14 mouse cellular contexts compared by ENCODE assay signal in the genomic region with DNA sequence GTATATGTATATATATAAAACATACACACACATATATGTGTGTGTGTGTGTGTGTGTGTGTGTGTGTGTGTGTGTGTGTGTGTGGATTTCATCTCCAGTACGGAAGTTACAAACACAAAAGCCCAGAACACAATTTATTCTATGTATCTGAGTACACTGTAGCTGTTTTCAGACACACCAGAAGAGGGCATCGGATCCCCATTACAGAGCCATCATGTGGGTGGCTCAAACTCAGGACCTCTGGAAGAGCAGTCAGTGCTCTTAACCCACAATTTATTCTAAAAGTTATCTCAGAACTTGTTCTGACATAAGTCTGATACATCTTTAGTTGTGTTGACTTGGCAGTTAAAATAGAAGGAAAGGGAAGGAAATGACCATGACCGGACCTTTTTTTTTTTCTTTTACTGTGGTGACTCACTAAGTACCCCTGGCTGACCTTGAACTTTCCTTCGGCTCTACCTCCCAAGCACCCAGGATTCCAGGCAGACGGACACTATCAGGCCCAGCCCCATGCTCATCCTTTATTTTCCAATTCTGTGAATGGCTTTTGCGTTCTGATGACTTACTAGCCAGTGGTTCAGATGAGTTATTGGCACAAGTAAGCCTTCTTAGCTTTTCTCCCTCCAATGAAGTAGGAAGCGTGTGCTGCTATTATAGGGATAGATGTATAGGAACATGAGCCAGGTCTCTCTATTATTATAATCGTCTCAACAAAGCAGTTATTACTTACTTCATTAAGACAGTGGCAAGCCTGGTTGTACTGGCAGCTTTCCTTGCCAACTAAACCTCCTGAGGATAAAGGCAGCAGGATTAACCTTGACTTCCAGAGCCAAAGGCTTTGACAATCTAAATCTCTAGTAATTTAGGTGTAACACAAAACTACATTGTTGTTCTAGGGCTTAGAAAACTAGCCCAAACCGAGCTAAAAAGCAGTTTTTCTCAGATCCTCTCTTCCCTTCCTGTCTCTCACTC. TPM values are rescaled to one million over a fixed set of nuclear protein-coding genes. Genes with fewer than 3 reads are reported as not detected.
DNase-seq lines count a peak whose midpoint lies in the region; ATAC-seq and TF ChIP-seq lines count a peak whose summit lies in the region.
"Had no signal": no experiment of that assay in that cellular context is flagged by ENCODE, and none has a peak within 500 bp of the region (broad histone marks: within the 10 kb centered on the region; RNA-seq: fewer than 3 reads in every experiment).

No protein-coding gene starts in this region.

- WGBS in heart, adult 2 months, result 47% methylated on average over 9 of the region's 9 CpGs
- WGBS in midbrain, postnatal 0 days, result 73% methylated on average over 9 of the region's 9 CpGs
- 73% methylated on average over 9 of the region's 9 CpGs for WGBS in midbrain, embryonic 13.5 days
- 49% methylated on average over 9 of the region's 9 CpGs for WGBS in macrophage (ENCODE audit: missing documents)
- WGBS in kidney, embryonic 14.5 days, result 83% methylated on average over 9 of the region's 9 CpGs

- no peak for ATAC-seq in midbrain, postnatal 0 days (ENCODE audit: low FRiP score)
- no peak for ATAC-seq in midbrain, embryonic 13.5 days
- ATAC-seq in kidney, embryonic 14.5 days (ENCODE audit: low FRiP score, low TSS enrichment), result no peak
- ATAC-seq: inflammation-experienced regulatory T-cells, adult 6 months had no signal

- H3K27ac ChIP-seq in heart, adult 2 months, result no peak overlapping the region
- H3K27ac ChIP-seq in midbrain, postnatal 0 days (ENCODE audit: low read depth, low read length), result no peak overlapping the region
- H3K27ac ChIP-seq in midbrain, embryonic 13.5 days, result no peak overlapping the region
- peak overlapping the region; percentile 59 for H3K27ac ChIP-seq in macrophage
- no peak overlapping the region for H3K27ac ChIP-seq in kidney, embryonic 14.5 days (ENCODE audit: low read depth, low read length)
- H3K27ac ChIP-seq: midbrain, embryonic 12.5 days; neural tube, embryonic 13.5 days had no signal

- intact Hi-C loops in heart, adult 2 months (cut with DNase I), result loop anchor here (5.0 kb wide), 1 partner anchor 39 kb away; no protein-coding TSS in a partner anchor

- H3K27me3 ChIP-seq in heart, adult 2 months (ENCODE audit: control insufficient read depth, insufficient read depth, low read length), result no peaks in the 10 kb centered on the region
- no peaks in the 10 kb centered on the region for H3K27me3 ChIP-seq in midbrain, postnatal 0 days (ENCODE audit: insufficient read depth, low read length)
- peaks cover 7% of the 10 kb centered on the region; the same call in 1 of the 2 replicates for H3K27me3 ChIP-seq in midbrain, embryonic 13.5 days
- H3K27me3 ChIP-seq in kidney, embryonic 14.5 days (ENCODE audit: control insufficient read depth, insufficient read depth, low read length), result no peaks in the 10 kb centered on the region

- TF ChIP-seq CTCF in heart, adult 2 months (IDR thresholded peaks at IDR 0.05), result no peak
- peak; percentile 14; the same call in 1 of the 2 replicates for TF ChIP-seq CTCF in midbrain, postnatal 0 days (IDR thresholded peaks at IDR 0.05)

- H3K4me3 ChIP-seq in heart, adult 2 months, result no peak overlapping the region
- no peak overlapping the region for H3K4me3 ChIP-seq in midbrain, postnatal 0 days (ENCODE audit: low read depth, low read length)
- H3K4me3 ChIP-seq in midbrain, embryonic 13.5 days (replicated peaks), result no peak overlapping the region
- no peak overlapping the region for H3K4me3 ChIP-seq in macrophage (ENCODE audit: inconsistent target)
- H3K4me3 ChIP-seq in kidney, embryonic 14.5 days (ENCODE audit: low read length), result no peak overlapping the region
- H3K4me3 ChIP-seq: midbrain, embryonic 12.5 days; neural tube, embryonic 13.5 days had no signal

- no peak overlapping the region for H3K9ac ChIP-seq in heart, adult 2 months (ENCODE audit: low read depth, low read length)
- no peak overlapping the region for H3K9ac ChIP-seq in midbrain, postnatal 0 days (replicated peaks; ENCODE audit: low read length, poor library complexity, severe bottlenecking)
- H3K9ac ChIP-seq in midbrain, embryonic 13.5 days (replicated peaks), result no peak overlapping the region
- H3K9ac ChIP-seq in kidney, embryonic 14.5 days (ENCODE audit: low read depth, low read length), result no peak overlapping the region
- H3K9ac ChIP-seq: lung, embryonic 14.5 days; midbrain, embryonic 12.5 days; neural tube, embryonic 13.5 days had no signal

- no peak overlapping the region for H3K4me2 ChIP-seq in midbrain, postnatal 0 days (ENCODE audit: low read depth, low read length, poor library complexity, severe bottlenecking)
- H3K4me2 ChIP-seq in midbrain, embryonic 13.5 days (replicated peaks), result no peak overlapping the region
- H3K4me2 ChIP-seq in kidney, embryonic 14.5 days (replicated peaks; ENCODE audit: low read depth, low read length), result no peak overlapping the region
- H3K4me2 ChIP-seq: lung, embryonic 14.5 days; midbrain, embryonic 12.5 days; neural tube, embryonic 13.5 days had no signal

- no peaks in the 10 kb centered on the region for H3K79me2 ChIP-seq in heart, adult 2 months (replicated peaks; ENCODE audit: control insufficient read depth, insufficient read depth, low read length)
- peaks cover 100% of the 10 kb centered on the region for H3K79me2 ChIP-seq in macrophage (ENCODE audit: inconsistent target)

- H3K36me3 ChIP-seq in heart, adult 2 months (ENCODE audit: control insufficient read depth, insufficient read depth, low read length), result no peaks in the 10 kb centered on the region
- no peaks in the 10 kb centered on the region for H3K36me3 ChIP-seq in midbrain, postnatal 0 days (ENCODE audit: insufficient read depth, low read length)
- H3K36me3 ChIP-seq in midbrain, embryonic 13.5 days, result no peaks in the 10 kb centered on the region
- no peaks in the 10 kb centered on the region for H3K36me3 ChIP-seq in macrophage (ENCODE audit: inconsistent target)
- H3K36me3 ChIP-seq in kidney, embryonic 14.5 days (ENCODE audit: control insufficient read depth, insufficient read depth, low read length), result no peaks in the 10 kb centered on the region
- H3K36me3 ChIP-seq: midbrain, embryonic 12.5 days; neural tube, embryonic 13.5 days had no signal

- H3K4me1 ChIP-seq in heart, adult 2 months (ENCODE audit: control insufficient read depth, insufficient read depth, low read length), result peaks cover 4% of the 10 kb centered on the region; the same call in 1 of the 2 replicates
- H3K4me1 ChIP-seq in midbrain, postnatal 0 days (ENCODE audit: insufficient read depth, low read length), result no peaks in the 10 kb centered on the region
- peaks cover under 1% of the 10 kb centered on the region for H3K4me1 ChIP-seq in midbrain, embryonic 13.5 days (replicated peaks)
- no peaks in the 10 kb centered on the region for H3K4me1 ChIP-seq in kidney, embryonic 14.5 days (ENCODE audit: control insufficient read depth, insufficient read depth, low read length)

- no peaks in the 10 kb centered on the region for H3K9me3 ChIP-seq in midbrain, postnatal 0 days (ENCODE audit: low read length)
- H3K9me3 ChIP-seq in midbrain, embryonic 13.5 days, result no peaks in the 10 kb centered on the region
- H3K9me3 ChIP-seq in kidney, embryonic 14.5 days (ENCODE audit: control insufficient read depth, low read length), result no peaks in the 10 kb centered on the region
- H3K9me3 ChIP-seq: midbrain, embryonic 12.5 days; neural tube, embryonic 13.5 days had no signal

- TF ChIP-seq EP300 in heart, adult 2 months (IDR thresholded peaks at IDR 0.05; ENCODE audit: insufficient read depth, low read depth, low read length), result no peak

- peak; percentile 51 for DNase-seq in heart, adult 11 months
- no peak for DNase-seq in heart, adult 2 months
- DNase-seq in midbrain, postnatal 0 days (ENCODE audit: low spot score), result no peak
- peak; percentile 28 for DNase-seq in adrenal gland, postnatal 10 days
- no peak for DNase-seq in embryo, embryonic 9.5 days (ENCODE audit: extremely low spot score)
- DNase-seq: gastrocnemius, postnatal 10 days; lung, embryonic 14.5 days; right cerebral cortex, postnatal 14 days had no signal

- no peak for TF ChIP-seq POLR2A in heart, adult 2 months (IDR thresholded peaks at IDR 0.05; ENCODE audit: insufficient read depth, low read depth, low read length)

RNA-seq across cellular contexts. Expression of gene Slc16a10, which starts 6.0 kb away (rescaled TPM):
- total RNA-seq in heart, adult 2 months (2021), result 10 to 100 TPM; 21.0 to 21.9 TPM
- 15.3 and 28.3 TPM in 2 replicates for polyA plus RNA-seq in heart, adult 2 months (2012; rRNA removed)
- total RNA-seq in midbrain, postnatal 0 days (2014; rRNA removed), result 2.1 and 2.2 TPM in 2 replicates
- 2.0 and 2.2 TPM in 2 replicates for polyA plus RNA-seq in midbrain, postnatal 0 days (2015; fragmentation: Nextera tagmentation; extraction: Ambion mirVana)
- 2.2 and 2.7 TPM in 2 replicates for polyA plus RNA-seq in midbrain, embryonic 13.5 days (2015; fragmentation: Nextera tagmentation; extraction: Ambion mirVana)
- 10 to 100 TPM; 17.0 to 18.4 TPM for total RNA-seq in adrenal gland, postnatal 10 days (2021)
- total RNA-seq in macrophage (2018; cell fraction: chromatin; rRNA removed), result 100 to 1,000 TPM in 15 of 26 experiments, 10 to 100 TPM in 11; 13.1 to 439 (median 135) TPM
- 10 to 100 TPM; 27.7 to 75.5 (median 38.9) TPM for total RNA-seq in macrophage (2018; cell fraction: cytosol; rRNA removed)
- total RNA-seq in macrophage (2018; cell fraction: nucleus; rRNA removed), result 100 to 1,000 TPM in 18 of 26 experiments, 10 to 100 TPM in 8; 57.0 to 318 (median 156) TPM
- 22.9 to 56.7 TPM (median 32.9 TPM) in 3 replicates for polyA plus RNA-seq in macrophage (2018)
- 4.2 and 9.2 TPM in 2 replicates for polyA plus RNA-seq in kidney, embryonic 14.5 days (2014; fragmentation: Nextera tagmentation; extraction: Ambion mirVana)

Comparison
In these comparisons a context has a peak if more than half of its experiments do, and no peak if none do; other contexts are left out.
1. DNase-seq: peak in heart, adult 11 months (single experiment) and adrenal gland, postnatal 10 days (single experiment); none in heart, adult 2 months (0 of 2), midbrain, postnatal 0 days (single experiment) and embryo, embryonic 9.5 days (single experiment).